Mouse (Mus musculus): Measurements from ENCODE around the gene Gm21818. TPM values are rescaled to one million over a fixed set of nuclear protein-coding genes. Genes with fewer than 3 reads are reported as not detected.

Gm21818 gene
- not detected for polyA plus RNA-seq (2017; shearing (Covaris generic))

DNA sequence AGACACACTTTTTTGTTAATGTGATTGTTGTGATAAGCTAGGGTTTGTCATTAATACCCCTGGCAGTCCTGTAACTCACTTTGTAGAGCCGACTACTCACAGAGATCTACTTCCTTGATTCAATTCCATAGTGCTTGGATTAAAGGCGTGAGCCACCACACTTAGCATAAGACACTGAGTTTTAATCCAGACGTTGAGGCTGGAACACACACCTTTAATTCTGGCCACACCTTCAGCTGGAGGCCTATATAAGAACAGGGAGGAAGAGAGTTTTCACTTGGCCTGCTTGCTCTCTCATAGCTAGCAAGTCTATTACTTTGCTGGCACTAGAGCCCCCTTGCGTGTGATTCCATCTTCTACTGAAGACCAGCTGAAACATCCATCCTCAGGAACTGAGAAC is at the start of gene Gm21818:
TSS of gene Gm21818 (plus strand) at position 301 of the 400 bp plus-strand sequence.

DNA sequence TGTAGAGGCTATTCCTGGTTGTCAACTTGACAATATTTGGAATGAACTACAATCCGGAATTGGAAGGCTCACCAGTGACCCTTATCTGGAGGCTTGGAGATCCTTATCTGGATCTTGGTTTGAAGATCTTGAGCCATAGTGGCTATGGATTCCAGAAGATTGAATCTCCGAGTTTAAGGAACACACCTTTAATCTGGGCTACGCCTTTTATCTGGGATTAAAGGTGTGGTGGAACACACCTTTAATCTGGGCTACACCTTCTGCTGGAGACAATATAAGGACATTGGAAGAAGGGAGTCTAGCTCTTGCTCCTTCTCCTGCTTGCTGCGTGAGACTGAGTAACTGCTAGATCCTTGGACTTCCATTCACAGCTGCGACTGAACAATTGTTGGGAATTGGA is 32.3 kb upstream of the Gm21818 start, which contains the start of gene Gm20767:
TSS of gene Gm20767 (plus strand) at position 301 of the 400 bp plus-strand sequence.

DNA sequence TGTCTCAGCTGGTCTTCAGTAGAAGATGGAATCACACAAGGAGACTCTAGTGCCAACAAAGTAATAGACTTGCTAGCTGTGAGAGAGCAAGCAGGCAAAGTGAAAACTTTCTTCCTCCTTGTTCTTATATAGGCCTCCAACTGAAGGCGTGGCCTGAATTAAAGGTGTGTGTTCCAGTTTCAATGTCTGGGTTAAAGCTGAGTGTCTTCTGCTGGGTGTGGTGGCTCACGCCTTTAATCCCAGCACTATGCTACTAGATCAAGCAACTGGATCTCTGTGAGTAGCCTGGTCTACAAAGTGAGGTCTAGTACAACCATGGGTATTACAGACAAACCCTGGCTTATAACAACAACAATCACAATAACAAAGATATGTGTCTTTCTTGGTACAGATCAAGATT is 43.6 kb downstream of the Gm21818 start, which contains the start of gene Gm21762:
TSS of gene Gm21762 (minus strand) at position 101 of the 400 bp plus-strand sequence.

Other genes with a start within 250 kb of the Gm21818 start
- not detected for gene Gm21761, start 243.2 kb upstream of the Gm21818 start, polyA plus RNA-seq (2017; shearing (Covaris generic))
- not detected for gene B020031M17Rik, start 221.6 kb upstream of the Gm21818 start, polyA plus RNA-seq (2017; shearing (Covaris generic))
- gene Gm36079, start 145.4 kb upstream of the Gm21818 start, polyA plus RNA-seq (2017; shearing (Covaris generic)), result not detected
- gene Gm21188, start 120.2 kb upstream of the Gm21818 start, polyA plus RNA-seq (2017; shearing (Covaris generic)), result not detected
- not detected for gene Gm20767, start 32.2 kb upstream of the Gm21818 start, polyA plus RNA-seq (2017; shearing (Covaris generic))
- gene Gm21762, start 43.5 kb downstream of the Gm21818 start, polyA plus RNA-seq (2017; shearing (Covaris generic)), result not detected
- not detected for gene Gm21731, start 66.7 kb downstream of the Gm21818 start, polyA plus RNA-seq (2017; shearing (Covaris generic))
- not detected for gene AF067061, start 90.7 kb downstream of the Gm21818 start, polyA plus RNA-seq (2017; shearing (Covaris generic))
- 9.0 TPM for gene BC147527, start 128.0 kb downstream of the Gm21818 start, polyA plus RNA-seq (2017; shearing (Covaris generic))
- not detected for gene Tcstv3, start 144.4 kb downstream of the Gm21818 start, polyA plus RNA-seq (2017; shearing (Covaris generic))

Measured in naive thymus-derived CD4-positive, alpha-beta T cell, adult 5 months (primary cell).